Mouse (Mus musculus): ENCODE measurements around the gene Resp18. TPM values are rescaled to one million over a fixed set of nuclear protein-coding genes. Genes with fewer than 3 reads are reported as not detected.

Resp18 gene
- polyA plus RNA-seq (2015; fragmentation: Nextera tagmentation; extraction: Ambion mirVana) = 6.0 and 6.6 TPM in 2 replicates

DNA sequence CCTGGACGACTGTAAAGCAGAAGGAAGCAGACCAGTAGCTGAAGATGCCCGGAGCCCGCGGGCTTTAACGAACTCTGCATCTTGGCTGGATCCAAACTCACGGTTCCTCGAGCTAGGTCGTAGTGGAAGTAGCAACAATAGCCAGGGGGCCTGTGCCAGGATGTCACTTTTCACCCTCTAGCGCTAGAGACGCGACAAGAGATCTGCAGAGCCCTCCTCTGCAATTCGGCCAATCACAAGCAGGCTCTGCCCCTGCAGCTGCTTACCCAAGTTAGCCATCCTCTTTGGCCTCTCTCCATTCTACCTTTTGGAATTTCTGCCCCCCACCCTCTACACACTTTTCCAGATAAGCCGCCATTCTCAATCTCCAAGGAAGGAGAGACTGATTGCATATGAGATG lies at the start of gene Resp18:
Gene Resp18 (minus strand): TSS at position 188 of the 400 bp plus-strand sequence.
- Histone ChIP-seq H3K9ac (ENCODE audit: low read length) (no peak within 1 kb of the TSS), H3K4me3 (replicated peaks; ENCODE audit: low read length) (no peak within 1 kb of the TSS), H3K9me3 (replicated peaks; ENCODE audit: control insufficient read depth, low read length) (no peaks in the 10 kb centered on the region), H3K27me3 (ENCODE audit: control insufficient read depth, insufficient read depth, low read length) (peaks cover 5% of the 10 kb centered on the region; the same call in 1 of the 2 replicates), H3K36me3 (ENCODE audit: control insufficient read depth, insufficient read depth, low read length) (no peaks in the 10 kb centered on the region), H3K4me2 (ENCODE audit: low read depth, low read length) (no peak within 1 kb of the TSS), H3K27ac (ENCODE audit: low read length) (no peak within 1 kb of the TSS), H3K4me1 (ENCODE audit: control insufficient read depth, insufficient read depth, low read length) (no peaks in the 10 kb centered on the region)
- 5% methylated on average over 13 of the region's 13 CpGs for WGBS
- ATAC-seq (ENCODE audit: insufficient read depth, low FRiP score) = no peak

DNA sequence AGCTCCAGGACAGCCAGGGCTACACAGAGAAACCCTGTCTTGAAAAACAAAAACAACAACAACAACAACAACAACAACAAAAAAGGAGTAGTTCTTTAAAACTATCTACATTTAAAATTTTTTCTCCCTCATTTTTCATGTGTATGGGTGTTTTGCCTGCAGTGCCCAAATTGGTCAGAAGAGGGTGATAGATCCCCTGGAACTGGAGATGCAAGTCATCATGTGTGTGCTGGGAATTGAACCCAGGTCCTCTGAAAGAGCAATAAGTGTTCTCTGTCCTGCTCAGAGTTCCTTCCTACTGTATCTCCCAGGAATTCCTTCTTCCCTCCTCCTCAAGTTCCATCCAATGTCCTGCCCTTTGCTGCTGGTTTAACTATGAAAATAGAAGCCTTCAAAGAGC lies 49.2 kb upstream of the Resp18 start:
- H3K4me2 ChIP-seq (ENCODE audit: low read depth, low read length) = no peak overlapping the region
- no peaks in the 10 kb centered on the region for H3K9me3 ChIP-seq (replicated peaks; ENCODE audit: control insufficient read depth, low read length)
- no peaks in the 10 kb centered on the region for H3K36me3 ChIP-seq (ENCODE audit: control insufficient read depth, insufficient read depth, low read length)
- no peak overlapping the region for H3K27ac ChIP-seq (ENCODE audit: low read length)
- no peak overlapping the region for H3K9ac ChIP-seq (ENCODE audit: low read length)
- no peaks in the 10 kb centered on the region for H3K27me3 ChIP-seq (ENCODE audit: control insufficient read depth, insufficient read depth, low read length)
- ATAC-seq (ENCODE audit: insufficient read depth, low FRiP score) = no peak
- no peak overlapping the region for H3K4me3 ChIP-seq (replicated peaks; ENCODE audit: low read length)
- no peaks in the 10 kb centered on the region for H3K4me1 ChIP-seq (ENCODE audit: control insufficient read depth, insufficient read depth, low read length)

DNA sequence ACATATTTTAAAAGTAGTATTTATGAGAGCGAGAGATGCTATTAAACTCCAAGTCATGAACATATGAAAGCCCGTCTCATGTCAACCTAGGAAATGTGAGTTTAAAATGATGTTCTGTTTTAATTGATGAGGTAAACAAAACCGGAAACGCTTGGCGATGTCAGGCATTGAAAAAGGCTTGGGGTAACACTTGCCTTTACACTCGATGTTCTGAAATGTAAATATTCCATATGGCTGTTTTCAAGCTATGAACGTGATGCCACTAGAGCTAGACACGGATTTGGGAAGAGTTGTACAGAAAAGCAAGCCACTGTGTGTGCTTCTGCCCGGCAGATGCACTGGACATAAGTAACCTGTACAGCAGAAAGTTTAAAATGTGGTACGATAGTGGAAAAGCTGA lies 41.0 kb upstream of the Resp18 start:
- Histone ChIP-seq H3K9me3 (replicated peaks; ENCODE audit: control insufficient read depth, low read length) (no peaks in the 10 kb centered on the region), H3K9ac (ENCODE audit: low read length) (no peak overlapping the region), H3K27ac (ENCODE audit: low read length) (no peak overlapping the region), H3K4me3 (replicated peaks; ENCODE audit: low read length) (no peak overlapping the region), H3K27me3 (ENCODE audit: control insufficient read depth, insufficient read depth, low read length) (no peaks in the 10 kb centered on the region), H3K36me3 (ENCODE audit: control insufficient read depth, insufficient read depth, low read length) (peaks cover 1% of the 10 kb centered on the region; the same call in 1 of the 2 replicates), H3K4me2 (ENCODE audit: low read depth, low read length) (no peak overlapping the region), H3K4me1 (ENCODE audit: control insufficient read depth, insufficient read depth, low read length) (0 out of 2 replicates have a peak, but pooled peaks cover 3% of the 10 kb centered on the region)
- no peak for ATAC-seq (ENCODE audit: insufficient read depth, low FRiP score)
- WGBS = 73% methylated on average over 10 of the region's 10 CpGs

DNA sequence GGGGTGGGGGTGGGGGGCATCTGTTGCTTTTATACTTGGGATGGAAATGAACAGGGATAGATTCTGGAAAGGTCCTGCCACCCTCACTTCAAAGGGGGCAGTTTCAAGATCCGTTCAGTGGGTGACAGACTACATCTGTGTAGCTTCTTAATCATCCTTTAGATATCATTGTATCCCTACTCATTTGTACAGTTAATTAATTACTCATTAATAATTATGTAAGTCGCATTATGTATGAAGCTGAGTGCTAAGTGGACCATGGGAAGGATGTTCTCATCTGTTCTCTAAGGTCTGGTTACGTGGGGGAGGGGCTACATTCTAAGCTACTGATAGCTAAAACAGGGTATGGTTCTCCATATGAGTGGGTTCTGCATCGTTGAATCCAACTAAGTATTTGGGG lies 40.5 kb upstream of the Resp18 start:
- Histone ChIP-seq H3K27ac (ENCODE audit: low read length) (no peak overlapping the region), H3K4me2 (ENCODE audit: low read depth, low read length) (no peak overlapping the region), H3K36me3 (ENCODE audit: control insufficient read depth, insufficient read depth, low read length) (peaks cover 4% of the 10 kb centered on the region; the same call in 1 of the 2 replicates), H3K4me1 (ENCODE audit: control insufficient read depth, insufficient read depth, low read length) (0 out of 2 replicates have a peak, but pooled peaks cover 3% of the 10 kb centered on the region), H3K9ac (ENCODE audit: low read length) (no peak overlapping the region), H3K4me3 (replicated peaks; ENCODE audit: low read length) (no peak overlapping the region), H3K27me3 (ENCODE audit: control insufficient read depth, insufficient read depth, low read length) (no peaks in the 10 kb centered on the region), H3K9me3 (replicated peaks; ENCODE audit: control insufficient read depth, low read length) (no peaks in the 10 kb centered on the region)
- 86% methylated on average over 4 of the region's 4 CpGs for WGBS
- no peak for ATAC-seq (ENCODE audit: insufficient read depth, low FRiP score)

DNA sequence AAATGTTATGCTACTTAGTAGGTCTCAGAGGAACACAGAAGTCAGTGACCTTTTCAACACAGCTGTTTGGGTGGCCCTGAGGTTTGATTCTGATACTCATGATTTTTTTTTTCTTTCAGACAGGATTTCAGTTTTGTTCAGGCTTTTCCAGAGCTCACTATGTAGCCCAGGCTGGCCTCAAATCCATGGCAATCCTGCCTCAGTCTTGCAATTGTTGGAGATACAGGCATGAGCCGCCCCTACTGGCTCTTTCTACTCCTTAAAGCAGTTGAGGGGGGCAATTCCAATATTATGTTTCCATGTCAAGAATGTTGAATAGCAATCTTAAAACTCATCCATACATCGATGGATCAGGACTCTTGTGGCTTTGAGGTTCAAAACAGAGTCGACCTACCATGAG lies 40.1 kb upstream of the Resp18 start:
- peak overlapping the region; percentile 49 for H3K4me2 ChIP-seq (ENCODE audit: low read depth, low read length)
- H3K9me3 ChIP-seq (replicated peaks; ENCODE audit: control insufficient read depth, low read length) = no peaks in the 10 kb centered on the region
- peak overlapping the region; percentile 42; the same call in 1 of the 2 replicates for H3K9ac ChIP-seq (ENCODE audit: low read length)
- H3K27ac ChIP-seq (ENCODE audit: low read length) = peak overlapping the region; percentile 31; the same call in 1 of the 2 replicates
- ATAC-seq (ENCODE audit: insufficient read depth, low FRiP score) = no peak
- peak overlapping the region; percentile 30 for H3K4me3 ChIP-seq (replicated peaks; ENCODE audit: low read length)
- H3K4me1 ChIP-seq (ENCODE audit: control insufficient read depth, insufficient read depth, low read length) = 0 out of 2 replicates have a peak, but pooled peaks cover 3% of the 10 kb centered on the region
- WGBS = 76% methylated on average over 3 of the region's 3 CpGs
- no peaks in the 10 kb centered on the region for H3K27me3 ChIP-seq (ENCODE audit: control insufficient read depth, insufficient read depth, low read length)
- H3K36me3 ChIP-seq (ENCODE audit: control insufficient read depth, insufficient read depth, low read length) = peaks cover 4% of the 10 kb centered on the region; the same call in 1 of the 2 replicates

DNA sequence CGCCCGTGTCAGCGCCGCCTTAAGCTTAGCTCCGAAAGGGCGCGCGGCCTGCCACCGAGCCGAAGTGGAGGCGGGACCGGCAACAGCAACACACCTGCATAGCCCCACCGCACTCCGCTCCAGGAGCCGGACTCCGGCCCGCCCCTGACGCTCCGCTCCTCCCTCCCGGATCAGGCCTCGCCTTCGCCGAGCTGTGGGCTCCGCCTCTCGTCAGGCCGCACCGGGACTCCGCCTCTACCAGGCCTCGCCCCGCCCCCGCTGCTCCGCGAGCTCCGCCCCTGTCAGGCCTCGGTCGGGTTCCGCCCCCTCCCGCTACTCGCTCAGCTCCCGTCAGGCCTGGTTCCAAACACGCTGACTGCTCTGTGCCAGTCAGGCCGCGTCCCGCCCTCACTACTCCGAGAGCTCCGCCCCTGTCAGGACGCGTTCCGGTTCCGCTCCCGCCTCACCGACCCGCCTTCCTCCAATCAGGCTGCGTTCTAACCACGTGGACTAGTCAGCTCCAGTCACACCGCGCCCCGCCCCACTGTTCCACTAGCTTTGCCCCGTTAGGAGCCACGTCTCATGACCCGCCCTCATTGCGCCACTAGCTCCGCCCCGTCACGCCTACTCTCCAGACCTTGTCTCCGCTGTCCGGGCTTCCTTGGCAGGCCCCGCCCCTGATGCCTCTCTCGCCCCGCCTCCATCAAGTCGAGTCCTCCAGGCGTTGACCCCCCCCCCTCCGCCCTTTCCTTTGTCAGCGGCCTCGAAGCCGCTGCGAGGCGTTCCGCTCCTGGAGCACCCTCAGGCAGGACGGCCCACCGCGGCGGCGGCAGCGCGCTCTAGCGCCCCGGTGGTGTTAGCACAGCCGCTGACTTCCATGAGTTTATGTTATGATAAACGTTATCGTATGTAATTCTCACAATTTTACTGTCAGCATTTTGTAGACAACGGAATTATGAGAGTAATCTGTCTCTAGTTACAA lies 39.3 kb upstream of the Resp18 start, which contains the start of gene Dnpep:
Gene Dnpep (minus strand): TSS at position 750 of the 961 bp plus-strand sequence.
- H3K27me3 ChIP-seq (ENCODE audit: control insufficient read depth, insufficient read depth, low read length) = no peaks in the 10 kb centered on the region
- H3K27ac ChIP-seq (ENCODE audit: low read length) = peak within 1 kb of the TSS; percentile 97
- peak within 1 kb of the TSS; percentile 85 for H3K9ac ChIP-seq (ENCODE audit: low read length)
- H3K4me1 ChIP-seq (ENCODE audit: control insufficient read depth, insufficient read depth, low read length) = 0 out of 2 replicates have a peak, but pooled peaks cover 3% of the 10 kb centered on the region
- peak within 1 kb of the TSS; percentile 77 for H3K4me3 ChIP-seq (replicated peaks; ENCODE audit: low read length)
- WGBS = under 1% methylated on average over 92 of the region's 92 CpGs
- no peaks in the 10 kb centered on the region for H3K9me3 ChIP-seq (replicated peaks; ENCODE audit: control insufficient read depth, low read length)
- peak within 1 kb of the TSS; percentile 64 for H3K4me2 ChIP-seq (ENCODE audit: low read depth, low read length)
- peak; percentile 98 for ATAC-seq (ENCODE audit: insufficient read depth, low FRiP score)
- H3K36me3 ChIP-seq (ENCODE audit: control insufficient read depth, insufficient read depth, low read length) = peaks cover 4% of the 10 kb centered on the region

DNA sequence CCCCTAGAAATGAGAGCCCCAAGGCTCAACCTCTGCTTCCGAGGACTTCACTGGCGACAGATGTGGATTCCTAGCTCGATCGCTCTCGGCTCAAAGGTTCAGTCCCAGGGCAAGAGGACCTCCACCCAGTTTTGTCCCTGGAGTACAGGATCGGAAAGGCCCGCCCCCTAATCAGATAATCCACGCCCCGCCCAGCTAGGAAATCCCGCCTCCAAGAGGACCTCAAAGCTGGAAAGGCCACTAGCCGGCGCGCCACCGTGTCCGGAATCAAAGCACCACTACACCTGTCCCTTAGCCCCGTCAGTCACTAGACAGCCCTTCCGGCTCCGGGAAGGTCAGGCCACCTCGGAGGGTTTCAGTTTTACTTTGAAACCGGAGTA lies 38.6 kb upstream of the Resp18 start:
- Histone ChIP-seq H3K9ac (ENCODE audit: low read length) (peak overlapping the region; percentile 85), H3K27ac (ENCODE audit: low read length) (peak overlapping the region; percentile 97), H3K36me3 (ENCODE audit: control insufficient read depth, insufficient read depth, low read length) (peaks cover 11% of the 10 kb centered on the region), H3K4me3 (replicated peaks; ENCODE audit: low read length) (peak overlapping the region; percentile 77), H3K27me3 (ENCODE audit: control insufficient read depth, insufficient read depth, low read length) (no peaks in the 10 kb centered on the region), H3K4me2 (ENCODE audit: low read depth, low read length) (peak overlapping the region; percentile 64), H3K9me3 (replicated peaks; ENCODE audit: control insufficient read depth, low read length) (no peaks in the 10 kb centered on the region), H3K4me1 (ENCODE audit: control insufficient read depth, insufficient read depth, low read length) (0 out of 2 replicates have a peak, but pooled peaks cover 3% of the 10 kb centered on the region)
- WGBS = 0% methylated on average over 20 of the region's 20 CpGs
- ATAC-seq (ENCODE audit: insufficient read depth, low FRiP score) = peak; percentile 38

DNA sequence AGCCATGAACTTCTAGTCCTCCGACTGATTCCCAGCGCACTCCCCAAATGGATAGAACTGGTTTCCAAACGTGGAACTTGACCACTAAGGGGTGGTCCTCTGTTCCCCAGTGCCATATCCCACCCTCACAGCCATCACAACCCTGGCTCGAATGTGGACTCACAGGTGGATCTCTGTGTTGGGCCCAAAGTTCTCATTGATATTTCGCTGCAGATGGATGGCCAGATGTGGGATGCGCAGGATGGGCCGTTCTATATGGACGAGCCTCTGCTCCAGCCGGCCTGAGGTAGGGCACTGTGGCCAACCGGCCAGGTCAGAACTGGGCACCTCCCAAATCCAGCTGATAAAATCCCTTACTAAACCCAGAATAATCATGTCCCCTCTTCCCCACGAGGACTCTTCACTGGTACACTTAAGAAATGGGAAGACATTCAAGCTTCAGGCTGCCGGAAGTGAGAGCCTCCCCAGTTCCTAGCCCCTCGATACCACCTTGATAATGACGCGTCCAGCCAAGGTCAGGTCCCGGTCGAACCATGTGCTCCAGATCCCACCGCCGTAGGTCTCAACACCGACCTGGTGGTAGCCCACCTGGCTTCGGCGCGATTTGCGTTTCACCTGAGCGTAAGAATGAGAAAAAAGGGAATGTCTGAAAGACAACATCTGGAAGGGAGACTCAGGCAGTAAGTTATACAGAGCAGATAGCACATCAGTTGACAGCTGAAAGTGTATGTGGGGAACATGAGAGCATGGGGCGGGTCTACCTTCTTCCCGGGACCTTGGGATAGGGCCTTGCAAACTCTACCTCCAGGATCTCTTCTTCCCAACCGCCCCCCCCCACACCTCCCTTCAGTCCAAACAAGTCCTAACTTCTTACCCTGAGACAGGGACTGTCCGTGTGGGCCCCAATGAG lies 37.5 kb upstream of the Resp18 start:
- peak overlapping the region; percentile 97 for H3K27ac ChIP-seq (ENCODE audit: low read length)
- no peaks in the 10 kb centered on the region for H3K9me3 ChIP-seq (replicated peaks; ENCODE audit: control insufficient read depth, low read length)
- 77% methylated on average over 29 of the region's 29 CpGs for WGBS
- no peak for ATAC-seq (ENCODE audit: insufficient read depth, low FRiP score)
- no peaks in the 10 kb centered on the region for H3K27me3 ChIP-seq (ENCODE audit: control insufficient read depth, insufficient read depth, low read length)
- peaks cover 13% of the 10 kb centered on the region for H3K36me3 ChIP-seq (ENCODE audit: control insufficient read depth, insufficient read depth, low read length)
- H3K4me1 ChIP-seq (ENCODE audit: control insufficient read depth, insufficient read depth, low read length) = 0 out of 2 replicates have a peak, but pooled peaks cover 3% of the 10 kb centered on the region
- H3K4me2 ChIP-seq (ENCODE audit: low read depth, low read length) = peak overlapping the region; percentile 64
- peak overlapping the region; percentile 77 for H3K4me3 ChIP-seq (replicated peaks; ENCODE audit: low read length)
- peak overlapping the region; percentile 85 for H3K9ac ChIP-seq (ENCODE audit: low read length)

All from stomach, embryonic 16.5 days (tissue).